Mouse (Mus musculus) megakaryocyte, embryonic 14.5 days (primary cell): Measurements from ENCODE around the gene Mapk10.

Experiments
- FLI1 ChIP-seq: IDR thresholded peaks from 2 replicates; pipeline ENCODE4 v1.6.1; 2012; ENCODE audit warnings: low read length, inconsistent platforms, mixed read lengths
- GATA1 ChIP-seq: IDR thresholded peaks from 3 replicates; pipeline ENCODE4 v1.6.1; 2012; ENCODE audit warnings: mixed read lengths, low read length, inconsistent platforms, borderline replicate concordance

- TF ChIP-seq GATA1 (no peak), FLI1 (no peak)
Observed at GRCm38 (mm10) chr5:102926786-102927185, 284.3 kb downstream of the Mapk10 start.
